Mouse (Mus musculus) heart, adult 2 months (tissue): ENCODE data around the gene Prkci. TPM values are rescaled to one million over a fixed set of nuclear protein-coding genes. Genes with fewer than 3 reads are reported as not detected.
A peak's percentile ranks its signal among the peaks of the same experiment; 100 is the strongest.

Source experiments
- DNase-seq, 2 experiments: peaks; one replicate each; pipeline ENCODE4 v3.0.0; 2021
- H3K27ac ChIP-seq: fragments of 200-600 bp; 2 replicates; pipeline ENCODE4 v1.8.1; 2022
- H3K27me3 ChIP-seq: fragments of 200-500 bp; 2 replicates; pipeline ENCODE4 v1.6.1; 2012; ENCODE audit warnings: mild to moderate bottlenecking, low read length, inconsistent platforms, mixed read lengths; ENCODE audit not compliant: control insufficient read depth, insufficient read depth
- H3K36me3 ChIP-seq: fragments of 200-500 bp; 2 replicates; pipeline ENCODE4 v1.6.1; 2012; ENCODE audit warnings: low read length, inconsistent platforms; ENCODE audit not compliant: control insufficient read depth, insufficient read depth
- H3K4me1 ChIP-seq: fragments of 200-500 bp; 2 replicates; pipeline ENCODE4 v1.6.1; 2011; ENCODE audit warnings: low read length; ENCODE audit not compliant: control insufficient read depth, insufficient read depth
- H3K4me3 ChIP-seq: fragments of 200-600 bp; 2 replicates; pipeline ENCODE4 v1.8.1; 2022
- H3K79me2 ChIP-seq: fragments of 200-500 bp; replicated peaks from 2 replicates; pipeline ENCODE4 v1.6.1; 2012; ENCODE audit warnings: mild to moderate bottlenecking, inconsistent platforms, low read length, moderate library complexity, mixed read lengths; ENCODE audit not compliant: control insufficient read depth, insufficient read depth
- H3K9ac ChIP-seq: fragments of 200-500 bp; 2 replicates; pipeline ENCODE4 v1.6.1; 2012; ENCODE audit warnings: low read depth, mild to moderate bottlenecking, control low read depth, inconsistent platforms, low read length, mixed read lengths
- CTCF ChIP-seq: fragments of 200-600 bp; IDR thresholded peaks from 2 replicates; pipeline ENCODE4 v1.8.1; 2022; ENCODE audit warnings: antibody characterized with exemption, mild to moderate bottlenecking, moderate library complexity
- EP300 ChIP-seq: fragments of 200-500 bp; IDR thresholded peaks from 2 replicates; pipeline ENCODE4 v1.6.1; 2011; ENCODE audit warnings: low read depth, low read length, control low read depth; ENCODE audit not compliant: insufficient read depth
- POLR2A ChIP-seq: fragments of 200-500 bp; IDR thresholded peaks from 2 replicates; pipeline ENCODE4 v1.6.1; 2011; ENCODE audit warnings: mild to moderate bottlenecking, low read depth, low read length, control low read depth; ENCODE audit not compliant: insufficient read depth
- WGBS: fragments of 180-500 bp; shearing (Covaris S2); methylation state at CpG from one replicate; pipeline ENCODE4 v1.1.7; 2018; 5-methylcytosine and 5-hydroxymethylcytosine counted together
- intact Hi-C: fragments of 180-260 bp; cut with DNase I; formaldehyde crosslinking; loops from one replicate; pipeline ENCODE4 v1.15.1; 2025
- microRNA-seq, 2 experiments: library from miRNA; unstranded; fragments of <30 nt; microRNA quantifications; one replicate each; pipeline ENCODE4 v1.2.0; 2021
- polyA plus RNA-seq: library from polyadenylated mRNA; depleted of rRNA; stranded (reverse); fragments of >200 nt; gene quantifications from 2 replicates; pipeline ENCODE4 v1.2.3, GENCODE M21; 2012; rRNA removed
- total RNA-seq, 2 experiments: library from RNA; stranded (reverse); gene quantifications; 2 replicates each; pipeline ENCODE4 v1.2.3; 2021

Prkci gene
- total and polyA plus RNA-seq, 3 experiments, result 6.4 to 13.7 (median 7.9) TPM

DNA sequence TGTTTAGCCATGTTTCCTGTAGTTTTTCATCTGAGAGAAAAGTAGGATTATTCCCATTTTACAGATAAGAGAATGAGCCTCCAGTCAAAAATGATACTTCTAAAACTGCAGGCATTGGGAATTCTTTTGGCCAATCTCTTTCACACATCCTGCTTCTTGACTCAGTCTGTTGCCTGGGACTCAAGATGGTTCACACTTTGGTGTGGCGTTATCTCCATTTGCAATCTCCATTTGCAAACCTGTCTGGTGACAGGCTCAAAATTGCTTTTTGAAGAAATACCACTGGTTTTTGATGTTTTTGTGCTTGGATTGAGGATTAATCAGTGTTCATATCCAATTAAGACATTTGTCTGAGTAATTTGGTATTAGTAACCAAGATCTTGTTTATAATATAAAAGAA, 103.0 kb downstream of the Prkci start:
- intact Hi-C loops, result loop anchor here (10.0 kb wide), 1 partner anchor 304 kb away; the partner anchor contains the start of gene Sec62
- Histone ChIP-seq H3K27ac (no peak overlapping the region), H3K27me3 (no peaks in the 10 kb centered on the region), H3K4me1 (peaks cover 10% of the 10 kb centered on the region), H3K79me2 (peaks cover 2% of the 10 kb centered on the region; the same call in 1 of the 2 replicates), H3K36me3 (peaks cover 36% of the 10 kb centered on the region), H3K4me3 (no peak overlapping the region), H3K9ac (no peak overlapping the region)
- WGBS, result 94% methylated on average over 1 of the region's 1 CpGs
- no peak for DNase-seq
- no peak for TF ChIP-seq CTCF
- TF ChIP-seq POLR2A, result no peak
- TF ChIP-seq EP300, result no peak

DNA sequence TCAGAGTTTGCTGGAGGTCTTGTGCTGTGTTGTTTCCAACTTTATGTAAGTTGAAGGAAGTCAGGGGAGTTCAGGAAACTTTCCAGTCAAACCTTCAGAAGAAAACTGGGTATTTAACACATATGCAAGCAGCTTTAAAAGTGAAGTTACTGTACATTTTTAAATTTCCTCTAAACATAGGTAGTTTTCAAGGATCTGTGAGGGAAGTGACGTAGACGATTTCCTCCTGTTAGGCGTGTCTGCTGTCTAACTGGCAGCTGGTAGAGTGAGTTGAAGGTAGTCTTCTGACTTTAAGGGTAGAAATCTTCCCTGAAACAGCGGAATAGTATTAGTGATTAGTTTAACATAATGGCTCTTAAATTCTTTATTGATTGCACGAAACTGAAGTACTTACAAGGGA, 104.5 kb downstream of the Prkci start:
- Histone ChIP-seq H3K4me3 (peak overlapping the region; percentile 11; the same call in 1 of the 2 replicates), H3K27ac (no peak overlapping the region), H3K27me3 (no peaks in the 10 kb centered on the region), H3K79me2 (peaks cover 3% of the 10 kb centered on the region; the same call in 1 of the 2 replicates), H3K9ac (no peak overlapping the region), H3K4me1 (peaks cover 13% of the 10 kb centered on the region), H3K36me3 (peaks cover 41% of the 10 kb centered on the region)
- no peak for DNase-seq
- 47% methylated on average over 5 of the region's 5 CpGs for WGBS
- TF ChIP-seq CTCF (no peak), POLR2A (no peak), EP300 (no peak)
- intact Hi-C loops, result no loop called here

DNA sequence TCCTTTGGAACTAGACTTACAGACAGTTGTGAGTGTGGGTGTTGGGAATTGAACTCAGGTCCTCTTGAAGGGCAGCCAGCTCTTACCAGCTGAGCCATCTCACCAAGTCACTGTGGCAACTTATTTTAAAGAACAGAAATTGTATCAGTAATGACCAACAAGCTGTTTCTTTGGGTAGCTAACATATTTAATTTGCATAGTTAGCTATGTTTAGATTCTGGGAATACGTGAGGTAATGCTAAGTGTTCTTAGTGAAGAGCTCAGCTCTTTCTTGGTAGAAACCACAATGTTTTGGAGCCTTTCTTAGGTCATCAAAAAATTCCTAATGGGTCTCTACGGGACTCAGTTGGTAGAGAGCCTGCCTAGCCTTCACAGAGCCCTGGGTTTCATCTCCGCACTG, 105.3 kb downstream of the Prkci start:
- peaks cover 13% of the 10 kb centered on the region for H3K4me1 ChIP-seq
- peaks cover 3% of the 10 kb centered on the region; the same call in 1 of the 2 replicates for H3K79me2 ChIP-seq
- no peak overlapping the region for H3K4me3 ChIP-seq
- peak in 1 of 2 experiments; percentile 9 for DNase-seq
- no peak overlapping the region for H3K9ac ChIP-seq
- WGBS, result 83% methylated on average over 3 of the region's 3 CpGs
- H3K36me3 ChIP-seq, result peaks cover 41% of the 10 kb centered on the region
- H3K27me3 ChIP-seq, result no peaks in the 10 kb centered on the region
- TF ChIP-seq CTCF (no peak), POLR2A (no peak), EP300 (no peak)
- no peak overlapping the region for H3K27ac ChIP-seq
- intact Hi-C loops, result no loop called here

Small RNA genes within 50 kb of the gene (microRNA-seq; reads per million reads assigned to microRNA genes)
- 0 to 1.1 reads per million in 2 experiments for gene Mir7008

Other genes starting within 250 kb of the Prkci start
- gene Samd7, start 249.5 kb upstream of the Prkci start, total RNA-seq, result not detected
- gene Samd7, start 249.5 kb upstream of the Prkci start, polyA plus RNA-seq, result not detected in 2 replicates
- gene Sec62, start 202.9 kb upstream of the Prkci start, total RNA-seq, result 10 to 100 TPM; 36.6 to 41.5 TPM
- 12.9 and 19.7 TPM in 2 replicates for gene Sec62, start 202.9 kb upstream of the Prkci start, polyA plus RNA-seq
- 1 to 10 TPM; 1.4 to 2.8 TPM for gene Gpr160, start 139.8 kb upstream of the Prkci start, total RNA-seq
- 1.9 and 4.0 TPM in 2 replicates for gene Gpr160, start 139.8 kb upstream of the Prkci start, polyA plus RNA-seq
- 10 to 100 TPM; 14.8 to 17.0 TPM for gene Phc3, start 26.3 kb upstream of the Prkci start, total RNA-seq
- gene Phc3, start 26.3 kb upstream of the Prkci start, polyA plus RNA-seq, result 13.4 and 20.6 TPM in 2 replicates
- 10 to 100 TPM; 14.2 to 15.4 TPM for gene Skil, start 99.3 kb downstream of the Prkci start, total RNA-seq
- gene Skil, start 99.3 kb downstream of the Prkci start, polyA plus RNA-seq, result 8.0 and 13.8 TPM in 2 replicates
- gene Cldn11, start 154.2 kb downstream of the Prkci start, total RNA-seq, result under 1 TPM; 0.57 to 0.68 TPM
- gene Cldn11, start 154.2 kb downstream of the Prkci start, polyA plus RNA-seq, result 0.59 and 0.94 TPM in 2 replicates